Mouse (Mus musculus) spleen, postnatal 0 days (tissue): Measurements from ENCODE around the gene Arpc3. TPM values are rescaled to one million over a fixed set of nuclear protein-coding genes. Genes with fewer than 3 reads are reported as not detected.

Source experiments
- polyA plus RNA-seq: library from polyadenylated mRNA; unstranded; fragments of >200 nt; fragmentation: Nextera tagmentation; extraction: Ambion mirVana; gene quantifications from 2 replicates; pipeline ENCODE4 v1.2.1, GENCODE M21; 2015

The Arpc3 gene
- 147 and 149 TPM in 2 replicates for polyA plus RNA-seq

GRCm38 (mm10) chr5:122391786-122392180 lies at the start of gene Arpc3:
Gene Arpc3 (plus strand): TSS chr5:122391878.

GRCm38 (mm10) chr5:122353807-122354491 lies 37.7 kb upstream of the Arpc3 start, which contains the start of the genes Rad9b and Vps29:
Gene Rad9b (minus strand): TSS chr5:122354233.
Gene Vps29 (plus strand): TSS chr5:122354369.

GRCm38 (mm10) chr5:122371591-122372191 lies 20.0 kb upstream of the Arpc3 start, which contains the start of gene Gpn3:
Gene Gpn3 (plus strand): TSS chr5:122371876.

GRCm38 (mm10) chr5:122372192-122372769 lies 19.4 kb upstream of the Arpc3 start, which contains the start of gene Fam216a:
Gene Fam216a (minus strand): TSS chr5:122372364.

GRCm38 (mm10) chr5:122421271-122422068 lies 29.8 kb downstream of the Arpc3 start, which contains the start of gene Anapc7:
Gene Anapc7 (plus strand): TSS chr5:122421693.

Other genes starting within 250 kb of the Arpc3 start
- 197 and 200 TPM in 2 replicates for gene Ppp1cc, start 233.6 kb upstream of the Arpc3 start, polyA plus RNA-seq
- 6.1 and 10.5 TPM in 2 replicates for gene Hvcn1, start 185.1 kb upstream of the Arpc3 start, polyA plus RNA-seq
- 2.7 and 4.1 TPM in 2 replicates for gene Tctn1, start 127.4 kb upstream of the Arpc3 start, polyA plus RNA-seq
- 5.1 and 7.0 TPM in 2 replicates for gene Pptc7, start 107.5 kb upstream of the Arpc3 start, polyA plus RNA-seq
- gene Rad9b, start 37.6 kb upstream of the Arpc3 start, polyA plus RNA-seq: 4.6 and 5.2 TPM in 2 replicates
- gene Vps29, start 37.5 kb upstream of the Arpc3 start, polyA plus RNA-seq: 118 and 123 TPM in 2 replicates
- 58.0 and 67.6 TPM in 2 replicates for gene Gpn3, start 20.0 kb upstream of the Arpc3 start, polyA plus RNA-seq
- gene Fam216a, start 19.5 kb upstream of the Arpc3 start, polyA plus RNA-seq: 30.1 and 32.6 TPM in 2 replicates
- 22.4 and 22.7 TPM in 2 replicates for gene Anapc7, start 29.8 kb downstream of the Arpc3 start, polyA plus RNA-seq
- 16.0 and 17.2 TPM in 2 replicates for gene Atp2a2, start 110.3 kb downstream of the Arpc3 start, polyA plus RNA-seq
- 5.2 and 10.6 TPM in 2 replicates for gene Ift81, start 222.6 kb downstream of the Arpc3 start, polyA plus RNA-seq